Mouse (Mus musculus) hindbrain, embryonic 10.5 days (tissue): ENCODE results near the gene Snrk. TPM values are rescaled to one million over a fixed set of nuclear protein-coding genes. Genes with fewer than 3 reads are reported as not detected.
A peak's percentile ranks its signal among the peaks of the same experiment; 100 is the strongest.

Source experiments
- DNase-seq: peaks from one replicate; pipeline ENCODE4 v3.0.0-alpha.2; 2017; ENCODE audit warnings: low spot score
- H3K27ac ChIP-seq: fragments of 300-500 bp; sonication (generic); 2 replicates; pipeline ENCODE4 v1.5.1; 2016; ENCODE audit warnings: mild to moderate bottlenecking, moderate library complexity
- H3K27me3 ChIP-seq: fragments of 300-500 bp; sonication (generic); 2 replicates; pipeline ENCODE4 v1.6.1; 2016; ENCODE audit warnings: mild to moderate bottlenecking; ENCODE audit not compliant: poor library complexity, insufficient read depth, severe bottlenecking
- H3K36me3 ChIP-seq: fragments of 300-500 bp; sonication (generic); 2 replicates; pipeline ENCODE4 v1.6.1; 2016; ENCODE audit warnings: mild to moderate bottlenecking, moderate library complexity
- H3K4me1 ChIP-seq: fragments of 300-500 bp; sonication (generic); replicated peaks from 2 replicates; pipeline ENCODE4 v1.6.1; 2016; ENCODE audit warnings: mild to moderate bottlenecking
- H3K4me3 ChIP-seq: fragments of 300-500 bp; sonication (generic); 2 replicates; pipeline ENCODE4 v1.5.1; 2016; ENCODE audit warnings: mild to moderate bottlenecking, moderate library complexity
- H3K9me3 ChIP-seq: fragments of 300-500 bp; sonication (generic); 2 replicates; pipeline ENCODE4 v1.6.1; 2016; ENCODE audit warnings: mild to moderate bottlenecking, moderate library complexity
- WGBS: fragments of 180-500 bp; shearing (Covaris S2); methylation state at CpG from one replicate; pipeline ENCODE4 v1.1.7; 2016; 5-methylcytosine and 5-hydroxymethylcytosine counted together
- polyA plus RNA-seq: library from polyadenylated mRNA; unstranded; fragments of >200 nt; fragmentation: Nextera tagmentation; extraction: Ambion mirVana; gene quantifications from 2 replicates; pipeline ENCODE4 v1.2.1, GENCODE M21; 2016

The Snrk gene
- polyA plus RNA-seq, result 30.3 and 32.3 TPM in 2 replicates

DNA sequence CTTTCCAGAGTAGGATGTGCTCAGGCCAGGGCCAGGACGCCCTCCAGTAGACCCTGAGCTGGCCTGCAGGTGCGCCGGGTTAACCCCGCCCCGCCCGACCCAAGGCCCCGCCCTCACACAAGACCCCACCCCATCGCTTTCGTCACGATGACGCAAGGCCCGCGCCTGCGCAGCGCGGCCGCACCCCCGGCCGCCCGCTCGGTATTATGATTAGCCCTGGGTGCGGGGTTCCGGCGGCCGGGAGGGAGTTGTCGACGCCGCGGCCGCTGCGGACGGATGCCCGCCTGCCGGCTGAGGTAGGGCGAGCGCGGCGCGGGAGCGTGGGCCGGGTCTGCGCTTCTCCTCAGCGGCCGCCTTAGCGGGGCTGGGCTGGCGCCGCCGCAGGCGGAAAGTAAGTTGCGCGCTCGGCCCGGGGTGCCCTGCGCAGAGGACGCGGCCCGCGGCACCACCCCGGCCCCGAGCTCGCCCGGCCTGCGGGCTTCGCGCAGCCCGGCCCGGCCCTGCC, at the start of gene Snrk:
Gene Snrk, plus strand, starts transcription at position 155 of the 505 bp plus-strand sequence.
- DNase-seq, result peak; percentile 91
- H3K27ac ChIP-seq, result peak within 1 kb of the TSS; percentile 94
- peak within 1 kb of the TSS; percentile 86 for H3K4me3 ChIP-seq
- 0 out of 2 replicates have a peak, but pooled peaks cover 5% of the 10 kb centered on the region for H3K36me3 ChIP-seq
- under 1% methylated on average over 67 of the region's 67 CpGs for WGBS
- H3K9me3 ChIP-seq, result no peaks in the 10 kb centered on the region
- H3K27me3 ChIP-seq, result no peaks in the 10 kb centered on the region
- H3K4me1 ChIP-seq, result peaks cover 25% of the 10 kb centered on the region

DNA sequence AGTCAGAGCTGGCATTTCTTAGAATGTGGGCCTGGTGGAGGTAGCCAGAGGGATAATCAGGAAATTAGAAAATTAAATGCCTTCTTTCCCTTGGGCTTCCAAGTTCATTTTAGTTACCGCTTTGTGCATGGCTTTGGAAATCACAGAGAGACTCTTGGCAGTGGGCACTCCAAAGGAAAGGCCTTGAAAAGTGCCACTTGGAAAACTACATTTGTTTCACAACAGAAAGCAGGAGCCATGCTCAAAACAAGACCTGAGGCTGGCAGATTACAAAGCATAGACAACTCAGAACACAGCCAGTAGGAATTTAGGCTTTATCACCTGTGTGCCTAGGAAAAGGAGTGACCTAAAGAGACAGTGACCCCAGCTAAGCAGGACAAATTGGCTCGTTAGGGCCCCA, 49.4 kb upstream of the Snrk start:
- Histone ChIP-seq H3K27ac (no peak overlapping the region), H3K27me3 (no peaks in the 10 kb centered on the region), H3K4me3 (no peak overlapping the region), H3K9me3 (no peaks in the 10 kb centered on the region), H3K4me1 (peaks cover 4% of the 10 kb centered on the region; the same call in 1 of the 2 replicates), H3K36me3 (no peaks in the 10 kb centered on the region)
- 79% methylated on average over 2 of the region's 2 CpGs for WGBS
- no peak for DNase-seq

DNA sequence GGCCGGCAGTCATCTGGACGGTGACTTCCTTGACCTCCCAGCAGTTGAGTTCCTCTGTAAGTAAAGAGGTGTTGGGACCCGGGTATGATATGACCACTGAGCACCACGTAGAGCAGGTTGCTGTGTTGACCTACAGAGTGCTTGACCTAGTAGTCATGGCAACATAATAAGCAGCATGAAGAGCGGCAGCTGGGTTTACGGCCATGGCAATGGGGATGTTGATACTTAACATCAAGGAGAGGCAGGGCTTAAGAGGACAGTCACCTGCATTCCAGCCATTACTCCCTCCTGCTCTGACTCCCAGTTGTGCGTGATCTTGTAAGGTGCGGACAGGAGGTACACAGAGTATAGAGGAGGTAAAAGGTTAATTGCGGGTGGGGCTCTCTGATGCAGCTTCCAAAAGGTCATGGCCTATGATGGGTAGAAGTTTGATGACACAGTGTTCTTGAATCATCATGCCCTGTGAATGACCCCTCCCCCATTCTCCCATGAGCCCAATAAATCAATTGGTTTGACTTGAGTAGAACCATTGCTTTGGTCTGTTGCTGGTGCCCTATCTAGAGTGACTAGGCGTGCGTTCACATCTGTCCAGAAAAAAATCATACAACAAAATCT, 47.4 kb upstream of the Snrk start:
- Histone ChIP-seq H3K4me3 (no peak overlapping the region), H3K27ac (no peak overlapping the region), H3K27me3 (no peaks in the 10 kb centered on the region), H3K9me3 (no peaks in the 10 kb centered on the region), H3K36me3 (no peaks in the 10 kb centered on the region), H3K4me1 (peaks cover 4% of the 10 kb centered on the region; the same call in 1 of the 2 replicates)
- no peak for DNase-seq
- 82% methylated on average over 11 of the region's 11 CpGs for WGBS

- Histone ChIP-seq H3K9me3 (no peaks in the 10 kb centered on the region), H3K4me3 (no peak overlapping the region), H3K27me3 (no peaks in the 10 kb centered on the region), H3K4me1 (peaks cover 8% of the 10 kb centered on the region; the same call in 1 of the 2 replicates), H3K36me3 (no peaks in the 10 kb centered on the region), H3K27ac (no peak overlapping the region)
- DNase-seq, result no peak
- 63% methylated on average over 2 of the region's 2 CpGs for WGBS
These were observed 43.1 kb upstream of the Snrk start for GRCm38 (mm10) chr9:122073980-122074379.

DNA sequence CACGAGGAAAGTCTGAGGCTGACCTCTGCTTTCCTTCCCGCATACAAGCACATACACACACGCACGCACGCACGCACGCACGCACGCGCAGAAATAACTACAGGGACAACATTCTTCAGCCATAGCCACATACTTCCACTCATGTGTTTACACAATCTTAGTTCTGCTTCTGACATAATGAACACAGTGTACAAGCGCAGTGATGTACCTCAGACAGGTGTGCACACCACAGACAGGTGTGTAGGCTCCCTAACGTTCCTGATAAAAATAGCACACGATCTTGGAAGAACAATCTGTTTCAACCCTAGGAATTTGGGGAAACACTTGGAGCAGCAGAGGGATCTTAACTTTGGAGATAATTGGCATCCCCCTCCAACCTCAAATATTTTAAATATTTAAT, 42.5 kb upstream of the Snrk start:
- DNase-seq, result no peak

GRCm38 (mm10) chr9:122078456-122078855, 38.6 kb upstream of the Snrk start:
- Histone ChIP-seq H3K27me3 (no peaks in the 10 kb centered on the region), H3K27ac (no peak overlapping the region), H3K9me3 (no peaks in the 10 kb centered on the region), H3K4me3 (no peak overlapping the region), H3K4me1 (peaks cover 13% of the 10 kb centered on the region), H3K36me3 (no peaks in the 10 kb centered on the region)
- WGBS, result 86% methylated on average over 5 of the region's 5 CpGs
- DNase-seq, result no peak

More for the DNA sequence above, 42.5 kb upstream of the Snrk start:
- Histone ChIP-seq H3K4me3 (no peak overlapping the region), H3K27me3 (no peaks in the 10 kb centered on the region), H3K36me3 (no peaks in the 10 kb centered on the region), H3K9me3 (no peaks in the 10 kb centered on the region), H3K4me1 (peaks cover 14% of the 10 kb centered on the region), H3K27ac (no peak overlapping the region)
- WGBS, result 94% methylated on average over 13 of the region's 13 CpGs

DNA sequence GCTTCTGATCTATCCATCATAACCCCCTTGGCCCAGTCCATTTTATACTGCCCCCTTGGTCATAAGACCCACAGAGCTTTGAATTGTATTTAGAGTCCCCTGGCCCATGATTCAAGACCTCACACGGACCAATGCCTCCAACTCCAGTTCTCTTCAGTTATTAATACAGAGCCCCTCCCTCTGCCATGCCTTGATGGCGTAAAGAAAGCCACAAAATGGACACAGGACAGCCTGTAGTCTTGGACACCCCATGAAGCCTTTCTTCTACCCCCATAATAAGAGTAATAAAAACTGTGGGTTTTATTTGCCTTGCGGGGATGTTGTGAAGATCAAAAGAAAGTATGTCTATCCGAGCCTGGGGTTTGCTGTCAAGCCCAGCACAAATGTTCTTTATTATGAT, 33.4 kb upstream of the Snrk start:
- 82% methylated on average over 4 of the region's 4 CpGs for WGBS
- Histone ChIP-seq H3K27ac (no peak overlapping the region), H3K9me3 (no peaks in the 10 kb centered on the region), H3K4me3 (no peak overlapping the region), H3K4me1 (peaks cover 23% of the 10 kb centered on the region), H3K36me3 (no peaks in the 10 kb centered on the region), H3K27me3 (no peaks in the 10 kb centered on the region)
- no peak for DNase-seq

DNA sequence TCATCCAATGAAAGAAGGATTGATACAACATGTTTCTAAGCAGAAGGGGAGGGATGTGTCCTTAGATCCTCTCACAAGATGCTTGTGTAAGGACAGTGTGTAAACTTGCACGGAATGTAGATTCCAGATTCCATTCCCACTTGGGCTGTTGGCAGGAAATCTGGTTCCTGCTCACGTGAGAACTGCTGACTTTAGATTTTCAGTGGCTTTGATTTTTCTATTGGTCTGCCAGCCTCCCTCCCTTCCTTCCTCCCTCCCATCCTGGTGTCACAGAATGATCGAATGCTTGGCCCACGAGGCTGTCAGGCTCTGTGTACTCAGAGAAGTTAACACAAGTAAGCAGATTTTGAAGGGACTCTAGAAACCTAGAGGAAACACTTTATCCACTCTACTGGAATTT, 32.9 kb upstream of the Snrk start:
- Histone ChIP-seq H3K27ac (no peak overlapping the region), H3K4me1 (peaks cover 19% of the 10 kb centered on the region), H3K36me3 (no peaks in the 10 kb centered on the region), H3K4me3 (no peak overlapping the region), H3K27me3 (no peaks in the 10 kb centered on the region), H3K9me3 (no peaks in the 10 kb centered on the region)
- WGBS, result 63% methylated on average over 4 of the region's 4 CpGs
- DNase-seq, result no peak

DNA sequence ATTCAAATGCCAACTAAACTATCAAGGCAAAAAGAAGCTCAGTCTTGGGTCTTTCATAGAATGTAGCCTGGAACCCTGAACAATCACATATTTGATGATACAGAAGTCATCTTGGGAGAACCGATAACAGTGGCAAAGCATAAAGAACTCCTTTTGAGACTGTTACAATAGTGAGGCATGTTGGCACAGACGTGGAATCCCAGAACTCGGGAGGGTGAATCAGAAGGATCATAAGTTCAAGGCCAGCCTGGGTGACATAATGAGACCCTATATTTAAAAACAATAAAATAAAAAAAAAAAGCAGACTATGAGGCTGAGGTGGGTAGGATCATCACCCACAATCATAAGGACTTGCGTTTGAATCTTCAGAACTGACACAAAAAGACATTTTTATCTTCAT, 32.4 kb upstream of the Snrk start:
- no peaks in the 10 kb centered on the region for H3K9me3 ChIP-seq
- H3K27me3 ChIP-seq, result no peaks in the 10 kb centered on the region
- no peak overlapping the region for H3K27ac ChIP-seq
- H3K4me1 ChIP-seq, result peaks cover 14% of the 10 kb centered on the region
- no peak overlapping the region for H3K4me3 ChIP-seq
- WGBS, result 87% methylated on average over 4 of the region's 4 CpGs
- no peak for DNase-seq
- no peaks in the 10 kb centered on the region for H3K36me3 ChIP-seq

- WGBS, result 26% methylated on average over 6 of the region's 6 CpGs
- Histone ChIP-seq H3K27ac (peak overlapping the region; percentile 50; the same call in 1 of the 2 replicates), H3K27me3 (no peaks in the 10 kb centered on the region), H3K36me3 (no peaks in the 10 kb centered on the region), H3K9me3 (no peaks in the 10 kb centered on the region), H3K4me1 (peaks cover 11% of the 10 kb centered on the region), H3K4me3 (no peak overlapping the region)
- DNase-seq, result no peak
These were observed 32.0 kb upstream of the Snrk start for GRCm38 (mm10) chr9:122085055-122085454.

DNA sequence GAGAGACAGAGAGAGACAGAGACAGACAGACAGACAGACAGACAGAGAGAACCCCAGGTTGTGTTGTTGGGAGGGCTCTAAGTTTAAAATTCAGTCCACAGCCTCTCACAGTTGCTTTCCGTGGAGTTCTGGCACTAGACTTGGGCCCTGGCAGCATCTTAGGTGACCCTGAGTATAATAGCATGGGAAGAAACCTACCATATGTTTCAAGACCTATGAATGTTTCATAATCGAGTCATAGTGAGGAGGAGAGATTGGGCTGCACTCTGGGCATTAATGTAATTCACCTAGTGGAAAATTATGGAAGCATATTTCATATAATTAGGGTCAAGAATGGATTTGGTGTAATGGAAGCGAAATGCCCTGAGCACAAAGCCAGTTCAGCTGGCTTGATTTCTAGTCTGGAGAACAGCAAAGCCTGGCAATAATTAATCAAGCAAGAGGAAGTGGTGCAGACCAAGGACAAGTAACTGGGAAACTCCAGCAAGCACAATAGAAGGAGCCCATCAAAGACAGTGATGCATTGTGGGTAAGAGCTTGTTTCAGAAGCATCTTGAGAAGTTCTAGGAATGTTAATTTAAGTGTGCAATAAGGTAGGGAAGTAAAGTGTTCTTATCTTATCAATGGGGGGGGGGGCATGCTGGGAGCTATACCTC, 31.4 kb upstream of the Snrk start:
- Histone ChIP-seq H3K27ac (no peak overlapping the region), H3K27me3 (no peaks in the 10 kb centered on the region), H3K36me3 (no peaks in the 10 kb centered on the region), H3K4me3 (no peak overlapping the region), H3K4me1 (peaks cover 11% of the 10 kb centered on the region), H3K9me3 (no peaks in the 10 kb centered on the region)
- WGBS, result 83% methylated on average over 3 of the region's 3 CpGs
- DNase-seq, result no peak

DNA sequence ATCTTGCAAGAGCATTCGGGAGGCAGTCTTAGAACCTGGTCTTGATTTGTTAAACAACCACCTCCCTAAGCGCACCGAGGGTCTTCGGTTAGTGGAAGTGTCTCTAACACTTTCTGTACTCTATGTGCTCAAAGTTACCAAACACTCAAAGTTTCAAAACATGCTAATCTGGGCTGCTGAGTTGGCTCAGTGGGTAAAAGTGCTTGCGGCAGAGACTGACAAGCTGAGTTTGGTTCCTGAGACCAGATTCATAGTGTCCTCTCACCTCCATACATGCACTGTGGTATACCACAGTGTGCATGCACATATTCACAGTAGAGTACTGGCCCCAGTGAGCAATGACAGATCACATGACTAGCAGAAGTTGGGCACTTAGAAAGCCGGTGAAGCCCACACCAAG, 30.0 kb upstream of the Snrk start:
- Histone ChIP-seq H3K27me3 (no peaks in the 10 kb centered on the region), H3K36me3 (no peaks in the 10 kb centered on the region), H3K4me1 (peaks cover 11% of the 10 kb centered on the region), H3K4me3 (no peak overlapping the region), H3K9me3 (no peaks in the 10 kb centered on the region), H3K27ac (0 out of 2 replicates have a peak overlapping the region, but pooled peaks have one; percentile 12)
- 91% methylated on average over 6 of the region's 6 CpGs for WGBS
- DNase-seq, result no peak

- H3K27ac ChIP-seq, result no peak overlapping the region
- H3K27me3 ChIP-seq, result no peaks in the 10 kb centered on the region
- H3K4me1 ChIP-seq, result peaks cover 6% of the 10 kb centered on the region
- no peaks in the 10 kb centered on the region for H3K9me3 ChIP-seq
- H3K4me3 ChIP-seq, result no peak overlapping the region
- DNase-seq, result no peak
- no peaks in the 10 kb centered on the region for H3K36me3 ChIP-seq
- WGBS, result 56% methylated on average over 7 of the region's 7 CpGs
These were observed 25.9 kb upstream of the Snrk start for GRCm38 (mm10) chr9:122091171-122091570.
